Mouse (Mus musculus) heart, postnatal 0 days (tissue): ENCODE measurements around the gene Fam136a.

Experiments used
- CTCF ChIP-seq: IDR thresholded peaks from 2 replicates; pipeline ENCODE4 v1.5.1; 2016; ENCODE audit warnings: antibody characterized with exemption, control low read depth, low read depth
- EP300 ChIP-seq: IDR thresholded peaks from 2 replicates; pipeline ENCODE4 v1.6.1; 2016; ENCODE audit warnings: antibody characterized with exemption, low read depth

DNA sequence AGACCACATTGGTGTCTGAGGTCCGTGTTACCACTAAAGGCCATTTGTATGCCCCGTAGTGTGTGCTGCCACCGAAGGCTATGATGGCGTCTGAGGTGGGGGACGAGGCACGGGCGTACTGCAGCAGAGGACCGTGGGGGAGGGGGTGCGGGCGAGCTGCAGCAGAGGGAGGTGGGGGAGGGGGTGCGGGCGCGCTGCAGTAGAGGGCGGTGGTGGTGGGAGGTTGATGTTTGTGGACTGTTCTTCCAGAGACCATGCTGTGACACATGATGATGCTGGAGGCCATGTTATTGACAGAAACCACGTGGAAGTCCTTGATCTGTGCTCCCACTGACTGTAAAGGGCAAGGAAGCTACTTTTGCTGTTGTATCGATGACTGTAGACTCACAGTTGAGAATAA lies 17.9 kb downstream of the Fam136a start:
- no peak for TF ChIP-seq CTCF
- no peak for TF ChIP-seq EP300
